Mouse (Mus musculus): ENCODE data around the gene Uqcc1.
A peak's percentile ranks its signal among the peaks of the same experiment; 100 is the strongest.

Uqcc1 gene

GRCm38 (mm10) chr2:155929531-155930442, at the start of gene Uqcc1:
Gene Uqcc1, minus strand, starts transcription at chr2:155930310.
- DNase-seq (ENCODE audit: low spot score in 2 of 2), result peak; percentile 87 to 90

GRCm38 (mm10) chr2:155979328-155979991, 49.4 kb upstream of the Uqcc1 start:
- peak; percentile 76 to 79 for DNase-seq (ENCODE audit: low spot score in 2 of 2)

- DNase-seq (ENCODE audit: low spot score in 2 of 2), result no peak
These were observed 44.1 kb upstream of the Uqcc1 start for GRCm38 (mm10) chr2:155974087-155974731.

- DNase-seq (ENCODE audit: low spot score in 2 of 2), result no peak
These were observed 43.2 kb upstream of the Uqcc1 start for GRCm38 (mm10) chr2:155973348-155973747.

- no peak for DNase-seq (ENCODE audit: low spot score in 2 of 2)
These were observed 32.9 kb upstream of the Uqcc1 start for GRCm38 (mm10) chr2:155962991-155963390.

GRCm38 (mm10) chr2:155961862-155962261, 31.8 kb upstream of the Uqcc1 start:
- DNase-seq (ENCODE audit: low spot score in 2 of 2), result no peak

- no peak for DNase-seq (ENCODE audit: low spot score in 2 of 2)
These were observed 29.9 kb upstream of the Uqcc1 start for GRCm38 (mm10) chr2:155959981-155960380.

- peak; percentile 90 for DNase-seq (ENCODE audit: low spot score in 2 of 2)
These were observed 26.3 kb upstream of the Uqcc1 start, which contains the start of gene Cep250 for GRCm38 (mm10) chr2:155956134-155957059. Gene Cep250, plus strand, starts transcription at chr2:155956458.

- DNase-seq (ENCODE audit: low spot score in 2 of 2), result no peak
These were observed 21.9 kb upstream of the Uqcc1 start for GRCm38 (mm10) chr2:155952006-155952405.

- DNase-seq (ENCODE audit: low spot score in 2 of 2), result no peak
These were observed 19.3 kb upstream of the Uqcc1 start for GRCm38 (mm10) chr2:155949362-155949761.

GRCm38 (mm10) chr2:155947390-155948002, 17.4 kb upstream of the Uqcc1 start:
- DNase-seq (ENCODE audit: low spot score in 2 of 2), result no peak

GRCm38 (mm10) chr2:155946499-155946898, 16.4 kb upstream of the Uqcc1 start:
- DNase-seq (ENCODE audit: low spot score in 2 of 2), result no peak

GRCm38 (mm10) chr2:155946069-155946468, 16.0 kb upstream of the Uqcc1 start:
- peak; percentile 30 to 58 for DNase-seq (ENCODE audit: low spot score in 2 of 2)

GRCm38 (mm10) chr2:155945580-155945979, 15.5 kb upstream of the Uqcc1 start:
- DNase-seq (ENCODE audit: low spot score in 2 of 2), result no peak

GRCm38 (mm10) chr2:155945124-155945523, 15.0 kb upstream of the Uqcc1 start, which contains the start of gene Gdf5:
Gene Gdf5, minus strand, starts transcription at chr2:155945367.
- no peak for DNase-seq (ENCODE audit: low spot score in 2 of 2)

- DNase-seq (ENCODE audit: low spot score in 2 of 2), result no peak
These were observed 14.6 kb upstream of the Uqcc1 start for GRCm38 (mm10) chr2:155944685-155945084.

GRCm38 (mm10) chr2:155943463-155943862, 13.4 kb upstream of the Uqcc1 start:
- DNase-seq (ENCODE audit: low spot score in 2 of 2), result no peak

- no peak for DNase-seq (ENCODE audit: low spot score in 2 of 2)
These were observed 11.8 kb upstream of the Uqcc1 start for GRCm38 (mm10) chr2:155941697-155942442.

GRCm38 (mm10) chr2:155940681-155941080, 10.6 kb upstream of the Uqcc1 start, which contains the start of gene Gm15557:
Gene Gm15557, plus strand, starts transcription at chr2:155940728.
- DNase-seq (ENCODE audit: low spot score in 2 of 2), result no peak
